Mouse (Mus musculus): Measurements from ENCODE around the gene Dip2c. TPM values are rescaled to one million over a fixed set of nuclear protein-coding genes. Genes with fewer than 3 reads are reported as not detected.

The Dip2c gene
- polyA plus RNA-seq, 1 experiment from 2014 or later, result 10.4 TPM

DNA sequence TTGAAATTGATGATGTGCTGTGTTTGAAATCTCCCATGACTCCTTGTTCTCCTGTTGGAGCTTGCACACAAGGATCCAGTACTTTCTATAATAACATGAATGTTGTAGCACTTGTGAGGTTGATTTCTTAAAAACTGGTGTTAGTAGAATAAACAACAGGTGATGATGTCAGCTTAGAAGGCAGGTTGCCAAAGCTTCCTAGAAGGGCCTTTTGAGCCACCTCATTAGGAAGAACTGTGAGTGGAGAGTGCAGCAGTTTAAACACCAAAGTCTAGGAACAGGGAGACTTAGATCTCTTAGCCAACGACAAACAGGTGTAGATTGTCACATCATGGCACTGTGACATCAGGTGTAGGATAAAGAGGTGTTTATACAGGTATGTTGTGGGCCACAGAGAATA, 66.4 kb downstream of the Dip2c start:
- H3K9me3 ChIP-seq (ENCODE audit: control insufficient read depth, low read depth, low read length), result no peaks in the 10 kb centered on the region
- WGBS, result 92% methylated on average over 1 of the region's 1 CpGs
- H3K36me3 ChIP-seq (ENCODE audit: control insufficient read depth, insufficient read depth, low read length), result no peaks in the 10 kb centered on the region
- H3K4me2 ChIP-seq (replicated peaks; ENCODE audit: low read depth, low read length), result no peak overlapping the region
- no peak for ATAC-seq (ENCODE audit: insufficient number of reproducible peaks, insufficient read depth, low FRiP score, low read depth)
- H3K27me3 ChIP-seq (ENCODE audit: control insufficient read depth, insufficient read depth, low read length), result no peaks in the 10 kb centered on the region
- H3K27ac ChIP-seq (ENCODE audit: low read length), result no peak overlapping the region
- no peak overlapping the region for H3K9ac ChIP-seq (replicated peaks; ENCODE audit: low read depth, low read length)
- H3K4me1 ChIP-seq (ENCODE audit: control insufficient read depth, insufficient read depth, low read length), result no peaks in the 10 kb centered on the region
- no peak overlapping the region for H3K4me3 ChIP-seq (ENCODE audit: low read depth, low read length)

DNA sequence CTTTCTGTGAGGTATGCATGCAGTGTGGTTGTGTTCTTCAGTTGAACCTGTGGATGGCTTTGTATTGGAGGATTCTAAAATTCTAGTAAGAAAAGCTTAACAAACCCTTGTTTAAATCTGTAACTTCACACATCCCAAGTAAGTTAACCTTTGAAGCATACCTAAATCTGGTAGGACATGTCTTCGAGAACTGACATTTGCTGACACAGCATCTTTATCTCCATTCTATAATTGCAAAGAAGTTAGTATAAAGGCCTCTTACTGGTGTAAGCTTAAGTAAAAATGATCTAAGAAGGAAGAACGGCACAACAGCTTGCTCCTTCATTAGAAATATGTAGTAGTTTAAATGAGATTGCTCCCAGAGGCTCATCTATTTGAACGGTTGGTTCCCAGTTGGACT, 71.1 kb downstream of the Dip2c start:
- Histone ChIP-seq H3K27ac (ENCODE audit: low read length) (no peak overlapping the region), H3K27me3 (ENCODE audit: control insufficient read depth, insufficient read depth, low read length) (no peaks in the 10 kb centered on the region), H3K9me3 (ENCODE audit: control insufficient read depth, low read depth, low read length) (no peaks in the 10 kb centered on the region), H3K4me1 (ENCODE audit: control insufficient read depth, insufficient read depth, low read length) (0 out of 2 replicates have a peak, but pooled peaks cover 2% of the 10 kb centered on the region), H3K4me3 (ENCODE audit: low read depth, low read length) (no peak overlapping the region), H3K4me2 (replicated peaks; ENCODE audit: low read depth, low read length) (no peak overlapping the region), H3K9ac (replicated peaks; ENCODE audit: low read depth, low read length) (no peak overlapping the region), H3K36me3 (ENCODE audit: control insufficient read depth, insufficient read depth, low read length) (no peaks in the 10 kb centered on the region)
- 90% methylated on average over 3 of the region's 3 CpGs for WGBS
- ATAC-seq (ENCODE audit: insufficient number of reproducible peaks, insufficient read depth, low FRiP score, low read depth), result no peak

DNA sequence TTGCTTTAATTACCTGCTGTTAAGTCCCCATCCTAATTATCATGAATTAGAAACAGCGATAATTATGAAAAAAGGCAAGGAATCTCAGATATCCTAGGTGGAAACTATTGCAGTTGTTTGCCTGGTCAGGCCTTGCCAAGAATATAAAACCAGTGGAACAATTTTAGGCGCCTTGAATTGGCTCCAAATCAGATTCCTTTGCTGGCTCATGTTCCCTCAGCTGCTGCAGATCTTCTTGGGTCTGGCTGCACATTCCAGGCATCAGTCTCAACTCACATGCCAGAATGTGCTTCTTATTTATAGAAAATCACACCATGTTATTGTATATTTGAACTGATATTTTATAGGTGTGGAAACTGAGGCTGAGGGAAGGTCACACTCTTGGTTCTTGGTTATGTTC, 74.3 kb downstream of the Dip2c start:
- Histone ChIP-seq H3K4me2 (replicated peaks; ENCODE audit: low read depth, low read length) (no peak overlapping the region), H3K36me3 (ENCODE audit: control insufficient read depth, insufficient read depth, low read length) (no peaks in the 10 kb centered on the region), H3K9ac (replicated peaks; ENCODE audit: low read depth, low read length) (no peak overlapping the region), H3K4me3 (ENCODE audit: low read depth, low read length) (no peak overlapping the region), H3K4me1 (ENCODE audit: control insufficient read depth, insufficient read depth, low read length) (0 out of 2 replicates have a peak, but pooled peaks cover 2% of the 10 kb centered on the region), H3K9me3 (ENCODE audit: control insufficient read depth, low read depth, low read length) (no peaks in the 10 kb centered on the region), H3K27me3 (ENCODE audit: control insufficient read depth, insufficient read depth, low read length) (no peaks in the 10 kb centered on the region), H3K27ac (ENCODE audit: low read length) (no peak overlapping the region)
- WGBS, result 67% methylated on average over 2 of the region's 2 CpGs
- ATAC-seq (ENCODE audit: insufficient number of reproducible peaks, insufficient read depth, low FRiP score, low read depth), result no peak

DNA sequence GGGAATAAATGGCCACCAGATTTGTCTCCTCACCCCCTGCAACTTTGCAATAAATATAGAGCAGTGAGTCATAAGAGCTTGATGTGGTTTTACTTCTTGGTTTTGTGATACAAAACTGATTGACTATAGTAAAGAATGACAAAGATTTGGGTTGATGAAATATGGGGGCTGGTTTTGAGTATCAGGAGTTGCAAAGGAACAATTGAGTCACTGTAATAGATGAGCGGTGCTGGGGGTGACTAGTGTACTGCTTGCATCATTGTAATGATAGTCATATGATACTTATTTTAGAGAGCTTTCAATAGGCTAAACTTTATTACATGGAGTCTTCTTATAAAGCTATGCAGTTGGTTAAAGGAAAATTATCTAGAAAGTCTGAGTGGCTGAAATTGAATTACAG, 77.6 kb downstream of the Dip2c start:
- ATAC-seq (ENCODE audit: insufficient number of reproducible peaks, insufficient read depth, low FRiP score, low read depth), result no peak
- no peaks in the 10 kb centered on the region for H3K27me3 ChIP-seq (ENCODE audit: control insufficient read depth, insufficient read depth, low read length)
- 83% methylated on average over 1 of the region's 1 CpGs for WGBS

DNA sequence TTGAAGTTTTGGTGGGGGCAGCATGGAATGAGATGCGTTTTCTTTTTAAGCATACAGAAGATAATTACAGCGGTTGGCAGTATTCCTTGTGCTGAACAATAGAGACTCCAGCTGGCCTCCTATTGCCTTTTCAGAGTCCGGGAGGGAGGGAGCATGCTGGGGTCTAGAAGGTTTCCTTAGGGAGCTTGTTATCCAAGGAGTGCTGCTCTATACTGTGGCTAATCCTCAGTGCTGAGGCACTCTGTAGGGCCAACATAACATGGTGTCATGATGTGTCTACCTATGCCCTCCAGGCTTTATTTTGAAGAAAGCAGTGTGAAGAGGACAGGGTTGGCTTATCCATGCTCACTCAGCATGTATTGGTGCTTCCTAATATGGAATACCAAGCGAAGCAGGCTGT, 79.0 kb downstream of the Dip2c start:
- Histone ChIP-seq H3K27ac (ENCODE audit: low read length) (no peak overlapping the region), H3K4me2 (replicated peaks; ENCODE audit: low read depth, low read length) (no peak overlapping the region), H3K9me3 (ENCODE audit: control insufficient read depth, low read depth, low read length) (no peaks in the 10 kb centered on the region), H3K9ac (replicated peaks; ENCODE audit: low read depth, low read length) (no peak overlapping the region), H3K4me3 (ENCODE audit: low read depth, low read length) (no peak overlapping the region), H3K4me1 (ENCODE audit: control insufficient read depth, insufficient read depth, low read length) (0 out of 2 replicates have a peak, but pooled peaks cover 2% of the 10 kb centered on the region), H3K36me3 (ENCODE audit: control insufficient read depth, insufficient read depth, low read length) (no peaks in the 10 kb centered on the region), H3K27me3 (ENCODE audit: control insufficient read depth, insufficient read depth, low read length) (no peaks in the 10 kb centered on the region)
- 69% methylated on average over 4 of the region's 4 CpGs for WGBS
- ATAC-seq (ENCODE audit: insufficient number of reproducible peaks, insufficient read depth, low FRiP score, low read depth), result no peak

More for the DNA sequence above, 77.6 kb downstream of the Dip2c start:
- Histone ChIP-seq H3K9me3 (ENCODE audit: control insufficient read depth, low read depth, low read length) (no peaks in the 10 kb centered on the region), H3K9ac (replicated peaks; ENCODE audit: low read depth, low read length) (no peak overlapping the region), H3K4me3 (ENCODE audit: low read depth, low read length) (no peak overlapping the region), H3K4me1 (ENCODE audit: control insufficient read depth, insufficient read depth, low read length) (0 out of 2 replicates have a peak, but pooled peaks cover 2% of the 10 kb centered on the region), H3K4me2 (replicated peaks; ENCODE audit: low read depth, low read length) (no peak overlapping the region), H3K27ac (ENCODE audit: low read length) (no peak overlapping the region), H3K36me3 (ENCODE audit: control insufficient read depth, insufficient read depth, low read length) (no peaks in the 10 kb centered on the region)

DNA sequence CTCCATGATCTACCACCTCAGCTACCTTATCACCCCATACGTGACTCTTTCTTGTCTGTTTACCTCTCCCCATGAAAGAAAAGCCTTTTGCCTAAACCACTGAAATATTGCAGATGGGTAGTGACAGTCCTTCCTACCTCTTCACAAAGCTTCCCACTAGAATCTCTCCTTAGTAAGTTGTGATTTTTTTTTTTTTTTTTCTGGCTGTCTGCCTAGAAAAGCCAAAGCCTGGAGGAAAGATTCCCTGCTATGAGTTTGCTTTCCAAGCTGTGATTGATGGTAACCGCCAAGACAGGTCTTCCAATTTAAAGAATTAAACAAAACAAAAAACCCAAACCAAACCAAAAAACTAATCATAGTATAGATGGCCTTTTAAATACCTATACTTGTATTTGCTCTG, 85.1 kb downstream of the Dip2c start:
- no peaks in the 10 kb centered on the region for H3K36me3 ChIP-seq (ENCODE audit: control insufficient read depth, insufficient read depth, low read length)
- H3K27ac ChIP-seq (ENCODE audit: low read length), result no peak overlapping the region
- no peaks in the 10 kb centered on the region for H3K27me3 ChIP-seq (ENCODE audit: control insufficient read depth, insufficient read depth, low read length)
- no peak overlapping the region for H3K4me3 ChIP-seq (ENCODE audit: low read depth, low read length)
- ATAC-seq (ENCODE audit: insufficient number of reproducible peaks, insufficient read depth, low FRiP score, low read depth), result no peak
- 46% methylated on average over 2 of the region's 2 CpGs for WGBS
- H3K4me2 ChIP-seq (replicated peaks; ENCODE audit: low read depth, low read length), result no peak overlapping the region
- 0 out of 2 replicates have a peak, but pooled peaks cover 3% of the 10 kb centered on the region for H3K4me1 ChIP-seq (ENCODE audit: control insufficient read depth, insufficient read depth, low read length)
- H3K9ac ChIP-seq (replicated peaks; ENCODE audit: low read depth, low read length), result no peak overlapping the region
- no peaks in the 10 kb centered on the region for H3K9me3 ChIP-seq (ENCODE audit: control insufficient read depth, low read depth, low read length)

DNA sequence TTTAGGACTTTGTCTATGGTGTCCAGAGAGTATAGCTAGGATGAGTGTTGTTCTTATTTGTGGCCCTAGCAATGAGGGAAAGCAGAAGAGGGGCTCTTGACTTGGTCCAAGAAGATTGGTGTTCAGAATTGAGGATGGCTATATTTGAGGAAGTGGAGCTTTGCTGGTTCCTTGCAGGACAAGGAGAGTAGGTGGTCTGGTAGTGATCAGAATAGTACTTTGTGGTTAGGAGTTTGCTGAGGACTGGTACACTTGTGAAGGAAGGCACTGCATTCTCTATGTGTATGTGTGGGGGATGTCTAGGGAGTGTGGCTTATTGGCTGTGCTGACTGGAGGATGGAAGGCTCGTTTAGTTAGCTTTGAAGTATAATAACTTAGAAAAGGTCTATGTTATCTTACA, 95.1 kb downstream of the Dip2c start:
- Histone ChIP-seq H3K9me3 (ENCODE audit: control insufficient read depth, low read depth, low read length) (no peaks in the 10 kb centered on the region), H3K4me2 (replicated peaks; ENCODE audit: low read depth, low read length) (no peak overlapping the region), H3K4me1 (ENCODE audit: control insufficient read depth, insufficient read depth, low read length) (no peaks in the 10 kb centered on the region), H3K9ac (replicated peaks; ENCODE audit: low read depth, low read length) (no peak overlapping the region), H3K4me3 (ENCODE audit: low read depth, low read length) (no peak overlapping the region), H3K36me3 (ENCODE audit: control insufficient read depth, insufficient read depth, low read length) (no peaks in the 10 kb centered on the region), H3K27ac (ENCODE audit: low read length) (no peak overlapping the region), H3K27me3 (ENCODE audit: control insufficient read depth, insufficient read depth, low read length) (no peaks in the 10 kb centered on the region)
- ATAC-seq (ENCODE audit: insufficient number of reproducible peaks, insufficient read depth, low FRiP score, low read depth), result no peak
- WGBS, result 56% methylated on average over 1 of the region's 1 CpGs

DNA sequence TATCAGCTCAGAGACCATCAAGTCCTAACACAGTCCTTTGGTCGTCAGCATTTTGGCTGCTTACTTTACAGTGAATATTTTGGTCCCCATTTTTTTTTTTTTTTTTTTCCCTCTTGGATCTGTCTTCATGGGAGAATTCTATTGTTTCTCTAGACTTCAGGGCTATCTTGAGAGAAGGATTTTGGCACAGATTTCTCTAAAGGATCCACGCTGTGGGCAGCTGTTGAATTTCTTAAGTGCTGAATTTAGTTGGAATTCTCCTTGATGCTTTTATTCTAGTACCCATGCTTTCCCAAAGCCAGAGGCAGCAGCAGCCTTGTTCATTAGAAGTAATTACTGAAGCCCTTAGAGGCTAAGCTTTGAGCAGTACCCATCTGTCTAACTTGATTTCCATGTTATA, 100.8 kb downstream of the Dip2c start:
- Histone ChIP-seq H3K4me2 (replicated peaks; ENCODE audit: low read depth, low read length) (no peak overlapping the region), H3K4me3 (ENCODE audit: low read depth, low read length) (no peak overlapping the region), H3K9ac (replicated peaks; ENCODE audit: low read depth, low read length) (no peak overlapping the region), H3K27me3 (ENCODE audit: control insufficient read depth, insufficient read depth, low read length) (no peaks in the 10 kb centered on the region), H3K36me3 (ENCODE audit: control insufficient read depth, insufficient read depth, low read length) (no peaks in the 10 kb centered on the region), H3K27ac (ENCODE audit: low read length) (no peak overlapping the region), H3K9me3 (ENCODE audit: control insufficient read depth, low read depth, low read length) (no peaks in the 10 kb centered on the region), H3K4me1 (ENCODE audit: control insufficient read depth, insufficient read depth, low read length) (no peaks in the 10 kb centered on the region)
- 68% methylated on average over 2 of the region's 2 CpGs for WGBS
- ATAC-seq (ENCODE audit: insufficient number of reproducible peaks, insufficient read depth, low FRiP score, low read depth), result no peak

DNA sequence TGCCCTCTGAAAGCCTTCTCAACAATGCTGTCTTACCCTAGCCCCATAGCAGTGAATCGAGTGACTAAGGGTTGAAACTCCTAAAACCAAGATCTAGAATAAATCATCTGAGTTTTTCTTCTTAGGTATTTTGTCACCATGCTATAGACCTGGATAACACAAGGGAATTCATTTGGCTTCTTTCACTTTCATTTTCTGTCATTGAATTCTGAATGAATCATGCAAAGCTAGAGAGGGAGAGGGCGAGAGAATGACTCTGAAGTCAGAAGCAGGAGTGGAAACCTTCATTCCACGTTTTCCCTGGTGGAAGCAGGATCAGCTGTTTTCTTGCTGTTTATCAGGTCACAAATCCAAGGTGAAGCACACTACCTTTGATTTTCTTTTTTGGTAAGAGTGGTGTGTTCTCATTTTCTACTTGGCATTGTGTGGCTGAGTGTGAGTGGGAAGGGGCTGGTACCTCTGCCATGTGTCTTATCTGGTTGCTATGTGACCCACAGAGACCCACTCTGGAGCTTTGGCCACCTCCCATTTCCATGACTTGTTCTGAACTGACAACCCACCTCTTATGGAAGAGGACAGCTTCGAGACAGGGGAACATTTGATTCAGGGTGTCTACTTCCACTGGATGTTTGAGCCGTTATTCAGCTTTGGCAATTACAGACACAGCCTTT, 104.5 kb downstream of the Dip2c start:
- no peaks in the 10 kb centered on the region for H3K27me3 ChIP-seq (ENCODE audit: control insufficient read depth, insufficient read depth, low read length)
- H3K4me2 ChIP-seq (replicated peaks; ENCODE audit: low read depth, low read length), result no peak overlapping the region
- H3K36me3 ChIP-seq (ENCODE audit: control insufficient read depth, insufficient read depth, low read length), result no peaks in the 10 kb centered on the region
- no peak for ATAC-seq (ENCODE audit: insufficient number of reproducible peaks, insufficient read depth, low FRiP score, low read depth)
- WGBS, result 84% methylated on average over 5 of the region's 5 CpGs
- H3K4me1 ChIP-seq (ENCODE audit: control insufficient read depth, insufficient read depth, low read length), result no peaks in the 10 kb centered on the region
- H3K4me3 ChIP-seq (ENCODE audit: low read depth, low read length), result no peak overlapping the region
- no peak overlapping the region for H3K27ac ChIP-seq (ENCODE audit: low read length)
- no peaks in the 10 kb centered on the region for H3K9me3 ChIP-seq (ENCODE audit: control insufficient read depth, low read depth, low read length)
- H3K9ac ChIP-seq (replicated peaks; ENCODE audit: low read depth, low read length), result no peak overlapping the region

Data from stomach, embryonic 14.5 days (tissue).